Mouse (Mus musculus) hindbrain, embryonic 10.5 days (tissue): ENCODE measurements around the gene Fmo5. TPM values are rescaled to one million over a fixed set of nuclear protein-coding genes. Genes with fewer than 3 reads are reported as not detected.

ENCODE experiments used
- DNase-seq: peaks from one replicate; pipeline ENCODE4 v3.0.0-alpha.2; 2017; ENCODE audit warnings: low spot score
- H3K27ac ChIP-seq: fragments of 300-500 bp; sonication (generic); 2 replicates; pipeline ENCODE4 v1.5.1; 2016; ENCODE audit warnings: mild to moderate bottlenecking, moderate library complexity
- H3K27me3 ChIP-seq: fragments of 300-500 bp; sonication (generic); 2 replicates; pipeline ENCODE4 v1.6.1; 2016; ENCODE audit warnings: mild to moderate bottlenecking; ENCODE audit not compliant: poor library complexity, insufficient read depth, severe bottlenecking
- H3K36me3 ChIP-seq: fragments of 300-500 bp; sonication (generic); 2 replicates; pipeline ENCODE4 v1.6.1; 2016; ENCODE audit warnings: mild to moderate bottlenecking, moderate library complexity
- H3K4me1 ChIP-seq: fragments of 300-500 bp; sonication (generic); replicated peaks from 2 replicates; pipeline ENCODE4 v1.6.1; 2016; ENCODE audit warnings: mild to moderate bottlenecking
- H3K4me3 ChIP-seq: fragments of 300-500 bp; sonication (generic); 2 replicates; pipeline ENCODE4 v1.5.1; 2016; ENCODE audit warnings: mild to moderate bottlenecking, moderate library complexity
- H3K9me3 ChIP-seq: fragments of 300-500 bp; sonication (generic); 2 replicates; pipeline ENCODE4 v1.6.1; 2016; ENCODE audit warnings: mild to moderate bottlenecking, moderate library complexity
- WGBS: fragments of 180-500 bp; shearing (Covaris S2); methylation state at CpG from one replicate; pipeline ENCODE4 v1.1.7; 2016; 5-methylcytosine and 5-hydroxymethylcytosine counted together
- polyA plus RNA-seq: library from polyadenylated mRNA; unstranded; fragments of >200 nt; fragmentation: Nextera tagmentation; extraction: Ambion mirVana; gene quantifications from 2 replicates; pipeline ENCODE4 v1.2.1, GENCODE M21; 2016

Gene Fmo5
- polyA plus RNA-seq, 1 experiment from 2014 or later, result 0.76 TPM

- Histone ChIP-seq H3K4me1 (no peaks in the 10 kb centered on the region), H3K36me3 (peaks cover 92% of the 10 kb centered on the region), H3K27me3 (no peaks in the 10 kb centered on the region), H3K9me3 (no peaks in the 10 kb centered on the region), H3K4me3 (no peak overlapping the region), H3K27ac (no peak overlapping the region)
- no peak for DNase-seq
- 81% methylated on average over 14 of the region's 14 CpGs for WGBS
These were observed 38.6 kb downstream of the Fmo5 start for GRCm38 (mm10) chr3:97667093-97667675.

- WGBS, result 89% methylated on average over 7 of the region's 7 CpGs
- Histone ChIP-seq H3K27me3 (peaks cover 3% of the 10 kb centered on the region), H3K27ac (no peak within 1 kb of the TSS), H3K36me3 (peaks cover 26% of the 10 kb centered on the region), H3K9me3 (no peaks in the 10 kb centered on the region), H3K4me1 (no peaks in the 10 kb centered on the region), H3K4me3 (no peak within 1 kb of the TSS)
- DNase-seq, result no peak
These were observed 46.1 kb downstream of the Fmo5 start, which contains the start of gene Gm17651 for GRCm38 (mm10) chr3:97674644-97675110. Gene Gm17651, minus strand, starts transcription at chr3:97674694.

- no peak for DNase-seq
- Histone ChIP-seq H3K9me3 (no peaks in the 10 kb centered on the region), H3K4me3 (no peak overlapping the region), H3K27me3 (peaks cover 13% of the 10 kb centered on the region), H3K27ac (no peak overlapping the region), H3K4me1 (peaks cover 6% of the 10 kb centered on the region), H3K36me3 (peaks cover 13% of the 10 kb centered on the region)
- WGBS, result 92% methylated on average over 3 of the region's 3 CpGs
These were observed 47.5 kb downstream of the Fmo5 start for GRCm38 (mm10) chr3:97676126-97676525.

GRCm38 (mm10) chr3:97678416-97678815 lies 49.8 kb downstream of the Fmo5 start:
- Histone ChIP-seq H3K27ac (no peak overlapping the region), H3K9me3 (no peaks in the 10 kb centered on the region), H3K27me3 (peaks cover 35% of the 10 kb centered on the region), H3K36me3 (no peaks in the 10 kb centered on the region), H3K4me1 (peaks cover 22% of the 10 kb centered on the region), H3K4me3 (no peak overlapping the region)
- 97% methylated on average over 3 of the region's 3 CpGs for WGBS
- no peak for DNase-seq

- Histone ChIP-seq H3K27ac (peak overlapping the region; percentile 59), H3K4me1 (peaks cover 34% of the 10 kb centered on the region), H3K36me3 (no peaks in the 10 kb centered on the region), H3K9me3 (no peaks in the 10 kb centered on the region), H3K4me3 (peak overlapping the region; percentile 56), H3K27me3 (peaks cover 52% of the 10 kb centered on the region)
- peak; percentile 79 for DNase-seq
- WGBS, result 2% methylated on average over 28 of the region's 28 CpGs
These were observed 52.2 kb downstream of the Fmo5 start for GRCm38 (mm10) chr3:97680631-97681320.

- peak overlapping the region; percentile 59 for H3K27ac ChIP-seq
- 1% methylated on average over 33 of the region's 33 CpGs for WGBS
- peaks cover 52% of the 10 kb centered on the region for H3K27me3 ChIP-seq
- peaks cover 34% of the 10 kb centered on the region for H3K4me1 ChIP-seq
- peak; percentile 82 for DNase-seq
- H3K4me3 ChIP-seq, result peak overlapping the region; percentile 56
- no peaks in the 10 kb centered on the region for H3K9me3 ChIP-seq
- no peaks in the 10 kb centered on the region for H3K36me3 ChIP-seq
These were observed 52.9 kb downstream of the Fmo5 start for GRCm38 (mm10) chr3:97681321-97682158.

GRCm38 (mm10) chr3:97682159-97682502 lies 53.5 kb downstream of the Fmo5 start:
- Histone ChIP-seq H3K36me3 (no peaks in the 10 kb centered on the region), H3K27me3 (peaks cover 52% of the 10 kb centered on the region), H3K4me1 (peaks cover 34% of the 10 kb centered on the region), H3K9me3 (no peaks in the 10 kb centered on the region), H3K4me3 (peak overlapping the region; percentile 56), H3K27ac (no peak overlapping the region)
- under 1% methylated on average over 11 of the region's 11 CpGs for WGBS
- no peak for DNase-seq

GRCm38 (mm10) chr3:97682576-97682975 lies 54.0 kb downstream of the Fmo5 start:
- Histone ChIP-seq H3K27me3 (peaks cover 52% of the 10 kb centered on the region), H3K36me3 (no peaks in the 10 kb centered on the region), H3K4me1 (peaks cover 34% of the 10 kb centered on the region), H3K4me3 (peak overlapping the region; percentile 56), H3K27ac (no peak overlapping the region), H3K9me3 (no peaks in the 10 kb centered on the region)
- DNase-seq, result no peak
- WGBS, result 18% methylated on average over 5 of the region's 5 CpGs

- peak; percentile 41 for DNase-seq
- Histone ChIP-seq H3K27ac (0 out of 2 replicates have a peak overlapping the region, but pooled peaks have one; percentile 37), H3K27me3 (peaks cover 52% of the 10 kb centered on the region), H3K9me3 (no peaks in the 10 kb centered on the region), H3K4me1 (peaks cover 34% of the 10 kb centered on the region), H3K4me3 (peak overlapping the region; percentile 29), H3K36me3 (no peaks in the 10 kb centered on the region)
- WGBS, result 8% methylated on average over 16 of the region's 16 CpGs
These were observed 55.1 kb downstream of the Fmo5 start for GRCm38 (mm10) chr3:97683560-97684195.

GRCm38 (mm10) chr3:97686372-97687117 lies 57.9 kb downstream of the Fmo5 start:
- no peaks in the 10 kb centered on the region for H3K36me3 ChIP-seq
- WGBS, result 84% methylated on average over 4 of the region's 4 CpGs
- H3K27me3 ChIP-seq, result peaks cover 35% of the 10 kb centered on the region
- H3K27ac ChIP-seq, result no peak overlapping the region
- peaks cover 35% of the 10 kb centered on the region for H3K4me1 ChIP-seq
- no peak for DNase-seq
- no peaks in the 10 kb centered on the region for H3K9me3 ChIP-seq
- no peak overlapping the region for H3K4me3 ChIP-seq

GRCm38 (mm10) chr3:97689289-97689688 lies 60.7 kb downstream of the Fmo5 start:
- WGBS, result 77% methylated on average over 2 of the region's 2 CpGs
- Histone ChIP-seq H3K4me1 (peaks cover 24% of the 10 kb centered on the region), H3K27ac (no peak overlapping the region), H3K27me3 (peaks cover 8% of the 10 kb centered on the region; the same call in 1 of the 2 replicates), H3K4me3 (no peak overlapping the region), H3K36me3 (no peaks in the 10 kb centered on the region), H3K9me3 (no peaks in the 10 kb centered on the region)
- no peak for DNase-seq

GRCm38 (mm10) chr3:97690590-97690989 lies 62.0 kb downstream of the Fmo5 start:
- H3K4me1 ChIP-seq, result peaks cover 20% of the 10 kb centered on the region
- WGBS, result 58% methylated on average over 7 of the region's 7 CpGs
- H3K9me3 ChIP-seq, result no peaks in the 10 kb centered on the region
- H3K27me3 ChIP-seq, result 0 out of 2 replicates have a peak, but pooled peaks cover 1% of the 10 kb centered on the region
- H3K36me3 ChIP-seq, result no peaks in the 10 kb centered on the region
- DNase-seq, result no peak
- no peak overlapping the region for H3K4me3 ChIP-seq
- H3K27ac ChIP-seq, result no peak overlapping the region
